Mouse (Mus musculus) CH12.LX (cell line): ENCODE measurements around the gene Gabrg2. TPM values are rescaled to one million over a fixed set of nuclear protein-coding genes. Genes with fewer than 3 reads are reported as not detected.

ENCODE experiments used
- DNase-seq: peaks from one replicate; pipeline ENCODE4 v3.0.0-alpha.2; 2013; ENCODE audit errors: extremely low read depth
- H3K27ac ChIP-seq: 2 replicates; pipeline ENCODE4 v1.5.1; 2012; ENCODE audit warnings: low read depth, mild to moderate bottlenecking, control low read depth, moderate library complexity; ENCODE audit not compliant: insufficient read depth
- H3K27me3 ChIP-seq: replicated peaks from 2 replicates; pipeline ENCODE3; 2012; ENCODE audit warnings: inconsistent platforms
- H3K36me3 ChIP-seq, 2 experiments: replicated peaks in 1 of 2; 2 replicates each; pipeline versions ENCODE3 to v1.6.1; 2012; ENCODE audit warnings: inconsistent platforms in 1 of 2, low read length in 1 of 2, mild to moderate bottlenecking in 1 of 2, mixed read lengths in 1 of 2, moderate library complexity in 1 of 2; ENCODE audit not compliant: control insufficient read depth in 1 of 2, insufficient read depth in 1 of 2
- H3K4me1 ChIP-seq, 2 experiments: 2 replicates each; pipeline ENCODE4 v1.6.1; 2012; ENCODE audit warnings: inconsistent platforms in 1 of 2, moderate library complexity in 1 of 2; ENCODE audit not compliant: insufficient read depth in 2 of 2, control insufficient read depth in 1 of 2
- H3K4me2 ChIP-seq: 2 replicates; pipeline ENCODE4 v1.6.1; 2012; ENCODE audit warnings: low read depth, mild to moderate bottlenecking, control low read depth; ENCODE audit not compliant: poor library complexity, insufficient read depth, severe bottlenecking
- H3K4me3 ChIP-seq, 3 experiments: fragments of 150-350 bp in 1 of 3; sonication (generic) in 1 of 3; replicated peaks in 1 of 3; 2 replicates each; pipeline versions ENCODE3 to v1.5.1; 2011 to 2012; ENCODE audit warnings: low read depth in 2 of 3, low read length in 2 of 3, mild to moderate bottlenecking in 2 of 3, moderate library complexity in 2 of 3, control low read depth in 1 of 3, improper control_type of control experiment in 1 of 3, inconsistent platforms in 1 of 3, mixed read lengths in 1 of 3; ENCODE audit not compliant: poor library complexity in 1 of 3
- H3K79me2 ChIP-seq: replicated peaks from 2 replicates; pipeline ENCODE4 v1.6.1; 2012; ENCODE audit warnings: mild to moderate bottlenecking, moderate library complexity; ENCODE audit not compliant: control insufficient read depth, poor library complexity, insufficient read depth, severe bottlenecking; ENCODE audit errors: extremely low read depth
- H3K9ac ChIP-seq: 2 replicates; pipeline ENCODE4 v1.6.1; 2012; ENCODE audit warnings: low read depth, mild to moderate bottlenecking, control low read depth, moderate library complexity; ENCODE audit not compliant: insufficient read depth
- H3K9me3 ChIP-seq: replicated peaks from 2 replicates; pipeline ENCODE3; 2012; ENCODE audit warnings: low read length, inconsistent platforms, mixed read lengths
- CHD1 ChIP-seq: IDR thresholded peaks from 2 replicates; pipeline ENCODE4 v1.6.1; 2012; ENCODE audit warnings: low read depth, low read length, improper control_type of control experiment, inconsistent platforms
- CHD2 ChIP-seq: IDR thresholded peaks from 2 replicates; pipeline ENCODE4 v1.6.1; 2011; ENCODE audit warnings: low read length, improper control_type of control experiment
- CTCF ChIP-seq, 2 experiments: IDR thresholded peaks in 1 of 2; conservative IDR thresholded peaks in 1 of 2; 2 replicates each; pipeline ENCODE4 v1.5.1; 2011 to 2012; ENCODE audit warnings: low read depth in 2 of 2, low read length in 2 of 2, improper control_type of control experiment in 1 of 2, inconsistent platforms in 1 of 2, mild to moderate bottlenecking in 1 of 2, moderate library complexity in 1 of 2
- ELF1 ChIP-seq: IDR thresholded peaks from 2 replicates; pipeline ENCODE4 v1.6.1; 2014; ENCODE audit warnings: low read depth, mild to moderate bottlenecking, inconsistent platforms, low read length, improper control_type of control experiment
- EP300 ChIP-seq: IDR thresholded peaks from 2 replicates; pipeline ENCODE4 v1.6.1; 2011; ENCODE audit warnings: low read length, improper control_type of control experiment
- KAT2A ChIP-seq: IDR thresholded peaks from 2 replicates; pipeline ENCODE4 v1.6.1; 2012; ENCODE audit warnings: low read length, improper control_type of control experiment, inconsistent platforms; ENCODE audit not compliant: insufficient replicate concordance
- MAZ ChIP-seq: IDR thresholded peaks from 2 replicates; pipeline ENCODE4 v1.6.1; 2012; ENCODE audit warnings: low read depth, mild to moderate bottlenecking, inconsistent platforms, low read length, improper control_type of control experiment, moderate library complexity
- MYC ChIP-seq: IDR thresholded peaks from 2 replicates; pipeline ENCODE4 v1.6.1; 2011; ENCODE audit warnings: low read depth, mild to moderate bottlenecking, improper control_type of control experiment, low read length
- PAX5 ChIP-seq: IDR thresholded peaks from 2 replicates; pipeline ENCODE4 v1.6.1; 2012; ENCODE audit warnings: low read length, inconsistent platforms, mixed read lengths
- POLR2AphosphoS2 ChIP-seq: IDR thresholded peaks from 2 replicates; pipeline ENCODE4 v1.6.1; 2011; ENCODE audit warnings: low read depth, low read length, improper control_type of control experiment
- RAD21 ChIP-seq: IDR thresholded peaks from 2 replicates; pipeline ENCODE4 v1.6.1; 2011; ENCODE audit warnings: low read depth, mild to moderate bottlenecking, low read length, improper control_type of control experiment, moderate library complexity
- TBP ChIP-seq: conservative IDR thresholded peaks from 2 replicates; pipeline ENCODE4 v1.6.1; 2011; ENCODE audit warnings: low read depth, low read length, improper control_type of control experiment
- USF1 ChIP-seq: IDR thresholded peaks from 2 replicates; pipeline ENCODE4 v1.6.1; 2014; ENCODE audit warnings: low read depth, mild to moderate bottlenecking, inconsistent platforms, low read length, improper control_type of control experiment
- dilution Hi-C: fragments of 300-500 bp; cut with MboI; formaldehyde crosslinking; loops from 2 replicates; pipeline ENCODE4 v1.14.3; 2020; ENCODE audit warnings: low sequenced_read_pairs; ENCODE audit not compliant: extremely low pct_unique_long_range_greater_than_20kb, extremely low pct_ligation_motif_present
- in situ Hi-C: fragments of 300-500 bp; cut with MboI; formaldehyde crosslinking; loops from 3 replicates; pipeline ENCODE4 v1.14.3; 2019; ENCODE audit warnings: low sequenced_read_pairs, low pct_ligation_motif_present, low pct_unique_long_range_greater_than_20kb, mixed read lengths
- polyA plus RNA-seq: library from polyadenylated mRNA; unstranded; fragments of >175 nt; gene quantifications from 2 replicates; pipeline ENCODE4 v1.2.1, GENCODE M21; 2012; ENCODE audit warnings: low read depth; ENCODE audit not compliant: insufficient read length
- total RNA-seq, 2 experiments: library from RNA; depleted of rRNA; stranded (reverse); fragments of 300-350 nt in 1 of 2; fragments of >200 nt in 1 of 2; gene quantifications; 2 replicates each; pipeline ENCODE4 v1.2.3; 2012 to 2014

The Gabrg2 gene
- total and polyA plus RNA-seq, 3 experiments, result not detected

DNA sequence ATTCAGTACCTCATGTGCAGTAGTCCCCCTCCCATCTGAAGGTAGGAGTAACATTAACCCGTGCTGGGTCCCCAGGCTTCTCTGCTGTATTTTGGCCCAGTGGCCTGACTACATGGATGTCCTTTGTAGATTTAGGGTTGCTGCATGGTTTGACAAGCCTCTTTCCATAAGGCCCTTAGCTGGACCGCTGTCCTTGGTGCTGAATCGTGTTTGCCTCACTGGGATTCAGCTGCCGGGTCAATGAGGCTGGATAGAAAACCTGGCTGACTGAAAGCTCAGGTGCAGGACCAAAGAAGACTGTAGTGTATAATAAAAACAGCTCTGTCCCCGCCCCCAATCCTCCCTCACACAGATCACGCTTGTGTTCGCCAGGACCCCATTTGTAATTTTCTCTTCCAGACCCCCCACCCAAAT lies 1.2 kb downstream of the Gabrg2 start:
- H3K27ac ChIP-seq, result no peak overlapping the region
- peak; percentile 68 for DNase-seq
- H3K27me3 ChIP-seq, result no peaks in the 10 kb centered on the region
- no peaks in the 10 kb centered on the region for H3K79me2 ChIP-seq
- H3K9me3 ChIP-seq, result no peaks in the 10 kb centered on the region
- TF ChIP-seq MAZ, result no peak
- H3K4me1 ChIP-seq, result no peaks in the 10 kb centered on the region
- no peak overlapping the region for H3K9ac ChIP-seq
- dilution Hi-C loops (no loop called here), in situ Hi-C loops (no loop called here)
- H3K4me3 ChIP-seq, result no peak overlapping the region
- H3K36me3 ChIP-seq, result no peaks in the 10 kb centered on the region
- no peak overlapping the region for H3K4me2 ChIP-seq

DNA sequence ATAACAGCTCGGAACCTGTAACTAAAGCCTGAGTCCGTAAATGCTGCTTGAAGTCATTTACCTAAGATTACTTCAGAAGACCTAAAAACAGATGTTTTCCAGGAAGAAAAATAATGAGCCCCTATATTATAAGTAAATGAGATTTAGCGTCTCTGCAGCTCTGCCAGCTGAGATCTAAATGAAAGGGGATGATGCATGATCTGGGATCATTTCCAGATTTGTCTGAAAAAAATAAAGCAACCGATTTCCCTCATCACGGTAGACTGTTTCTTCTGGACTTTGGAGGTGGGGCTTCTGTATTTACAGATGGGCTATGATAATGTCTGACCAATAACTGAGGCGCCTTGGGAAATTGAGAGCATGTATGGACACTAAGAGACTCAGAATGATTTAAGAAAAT lies 20.5 kb downstream of the Gabrg2 start:
- Histone ChIP-seq H3K4me3 (no peak overlapping the region), H3K27me3 (no peaks in the 10 kb centered on the region), H3K9ac (no peak overlapping the region), H3K27ac (no peak overlapping the region), H3K36me3 (no peaks in the 10 kb centered on the region)
- in situ Hi-C loops (no loop called here), dilution Hi-C loops (no loop called here)
- TF ChIP-seq MYC (no peak), ELF1 (no peak), POLR2AphosphoS2 (no peak), EP300 (no peak), PAX5 (no peak), TBP (no peak), USF1 (no peak), CHD2 (no peak), CHD1 (no peak)
- TF ChIP-seq, all 38 proteins: peak for 0
- H3K4me1 ChIP-seq, result no peaks in the 10 kb centered on the region
- DNase-seq, result no peak
- H3K79me2 ChIP-seq, result no peaks in the 10 kb centered on the region
- no peak overlapping the region for H3K4me2 ChIP-seq
- H3K9me3 ChIP-seq, result no peaks in the 10 kb centered on the region

DNA sequence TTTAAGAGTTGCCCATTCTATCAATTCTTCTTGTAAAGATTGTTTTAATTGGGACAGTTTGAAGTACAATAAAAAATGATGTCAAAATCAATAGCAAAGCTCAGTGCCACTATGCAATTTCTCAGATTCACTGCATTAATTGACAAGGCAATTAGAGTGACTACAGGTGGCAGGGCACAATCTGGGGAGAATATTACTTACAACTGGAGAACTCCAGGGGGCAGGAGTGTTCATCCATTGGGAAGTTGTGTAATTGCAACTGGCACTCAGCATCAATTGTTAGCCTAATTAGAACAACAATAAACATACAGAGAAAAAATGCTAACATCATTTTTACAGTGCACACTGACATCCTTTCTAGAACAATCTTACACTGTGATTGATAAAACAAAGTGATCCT lies 32.1 kb downstream of the Gabrg2 start:
- Histone ChIP-seq H3K4me2 (no peak overlapping the region), H3K9ac (no peak overlapping the region), H3K79me2 (no peaks in the 10 kb centered on the region), H3K27me3 (no peaks in the 10 kb centered on the region), H3K36me3 (no peaks in the 10 kb centered on the region), H3K4me1 (no peaks in the 10 kb centered on the region), H3K4me3 (no peak overlapping the region), H3K9me3 (no peaks in the 10 kb centered on the region), H3K27ac (no peak overlapping the region)
- dilution Hi-C loops (no loop called here), in situ Hi-C loops (no loop called here)
- TF ChIP-seq CTCF (conservative IDR thresholded peaks at IDR 0.05 in 1 of 2, IDR thresholded peaks at IDR 0.05 in 1 of 2; ENCODE audit: low read depth in 2 of 2, low read length in 2 of 2) (peak in 1 of 2 experiments; percentile 33; a peak in 2 of 4 replicates), RAD21 (peak; percentile 11), KAT2A (no peak)
- DNase-seq, result no peak
